Mouse (Mus musculus) natural killer cell, adult 2 months (primary cell): ENCODE results near the gene Hsdl2.
"Not testable (repeated sequence)": the region's sequence is repeated elsewhere in the genome, so short reads cannot be mapped to it uniquely, and the experiment has no call there.

Experiments used
- DNase-seq, 2 experiments: peaks; one replicate each; pipeline ENCODE4 v3.0.0; 2022; ENCODE audit warnings: low spot score in 2 of 2

Hsdl2 gene

DNA sequence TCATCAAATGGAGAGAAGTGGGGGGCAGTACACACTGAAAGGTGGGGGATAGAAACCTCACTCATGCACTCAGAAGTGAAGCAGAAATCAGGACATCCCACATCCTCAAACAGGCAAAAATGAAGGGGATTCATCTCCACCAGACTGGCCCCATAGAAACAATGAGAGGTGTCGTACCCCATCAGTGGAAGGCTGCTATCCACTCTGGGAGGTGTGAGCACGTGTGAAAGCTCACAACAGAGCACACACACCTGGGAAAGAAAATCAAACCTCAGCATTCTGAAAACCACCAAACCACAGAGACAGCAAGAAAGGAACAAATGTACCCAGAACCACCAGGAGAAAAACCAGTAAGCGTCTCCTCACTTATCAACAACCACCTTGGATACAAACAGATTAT, 17.2 kb upstream of the Hsdl2 start:
- DNase-seq: no peak

DNA sequence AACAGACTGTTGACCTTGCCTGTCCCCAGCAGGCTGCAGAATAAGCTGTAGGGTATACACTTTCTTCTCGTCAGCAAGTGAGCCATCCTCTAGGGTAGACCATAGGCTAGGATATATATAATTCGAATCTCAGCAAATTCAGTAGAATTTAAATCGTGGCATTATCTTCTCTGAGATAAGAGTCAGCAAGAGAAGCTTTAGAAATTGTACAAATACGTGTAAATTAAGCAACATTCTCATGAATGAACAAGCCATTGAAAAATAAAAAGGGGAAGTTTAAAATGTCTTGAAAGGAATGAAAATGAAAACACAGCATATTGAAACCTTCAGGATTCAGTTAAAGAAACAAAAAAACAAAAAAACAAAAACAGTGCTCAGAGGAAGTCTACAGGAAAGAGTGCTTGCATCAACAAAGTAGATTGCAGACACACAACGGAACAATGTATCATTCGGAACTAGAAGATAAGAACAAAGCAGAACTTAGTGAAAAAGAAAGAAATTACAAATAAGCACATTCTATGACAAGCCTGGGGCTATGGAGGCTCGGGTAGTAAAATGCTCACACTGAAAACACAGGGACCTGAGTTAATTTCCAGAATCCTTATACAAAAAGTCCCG, 15.7 kb upstream of the Hsdl2 start:
- no peak for DNase-seq

DNA sequence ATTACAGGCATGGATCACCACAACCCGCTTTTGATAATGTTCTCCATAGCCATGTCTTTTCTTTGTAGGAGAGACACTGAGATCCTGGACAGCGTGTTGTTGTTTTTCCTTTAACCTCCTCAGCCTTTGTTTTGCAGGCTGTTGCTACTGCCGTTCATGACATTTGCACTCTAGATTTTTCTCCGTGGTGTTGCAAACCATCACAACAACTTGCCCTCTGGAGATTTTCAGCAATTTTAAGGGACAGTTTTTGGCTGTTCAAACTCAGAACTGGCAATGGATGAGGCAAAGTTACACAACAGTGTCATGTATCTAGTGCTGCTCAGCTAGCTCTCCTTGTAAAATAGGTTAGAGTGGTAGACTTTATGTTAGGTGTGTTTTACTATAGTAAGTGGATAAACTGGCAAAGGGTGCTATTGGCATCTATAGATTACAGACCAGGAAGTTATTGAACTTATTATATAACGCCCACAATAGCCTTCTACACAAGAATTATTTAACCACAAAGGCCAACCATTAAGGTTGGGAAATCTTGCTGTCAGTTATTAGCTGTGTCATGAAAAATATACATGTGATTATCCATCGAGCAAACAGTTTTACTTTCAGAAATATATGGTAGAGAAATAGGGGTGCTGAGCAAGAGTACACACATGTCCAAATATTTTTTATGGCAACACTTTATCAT, 13.6 kb upstream of the Hsdl2 start:
- DNase-seq: no peak

DNA sequence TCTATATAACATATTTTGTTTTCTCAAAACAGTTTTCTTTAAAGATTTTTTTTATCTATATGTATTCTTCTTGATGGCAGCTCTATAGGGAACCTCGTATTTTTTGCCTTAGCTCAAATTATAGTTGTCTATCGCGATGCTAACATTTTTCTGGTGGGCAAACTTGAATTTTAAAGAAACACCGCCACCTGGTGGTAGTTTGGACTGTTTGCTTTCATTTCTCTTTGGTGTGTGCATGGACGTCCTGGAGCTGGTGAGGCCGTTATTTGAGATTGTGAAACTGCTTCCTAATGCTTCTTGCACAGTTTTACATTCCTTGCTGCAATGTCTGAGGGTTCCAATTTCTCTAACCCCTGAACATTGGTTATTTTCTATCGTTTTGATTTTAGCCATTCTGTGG, 11.8 kb upstream of the Hsdl2 start:
- DNase-seq: peak; percentile 66 to 80

GRCm38 (mm10) chr4:59570519-59570918, 10.8 kb upstream of the Hsdl2 start:
- DNase-seq: not testable (repeated sequence)

DNA sequence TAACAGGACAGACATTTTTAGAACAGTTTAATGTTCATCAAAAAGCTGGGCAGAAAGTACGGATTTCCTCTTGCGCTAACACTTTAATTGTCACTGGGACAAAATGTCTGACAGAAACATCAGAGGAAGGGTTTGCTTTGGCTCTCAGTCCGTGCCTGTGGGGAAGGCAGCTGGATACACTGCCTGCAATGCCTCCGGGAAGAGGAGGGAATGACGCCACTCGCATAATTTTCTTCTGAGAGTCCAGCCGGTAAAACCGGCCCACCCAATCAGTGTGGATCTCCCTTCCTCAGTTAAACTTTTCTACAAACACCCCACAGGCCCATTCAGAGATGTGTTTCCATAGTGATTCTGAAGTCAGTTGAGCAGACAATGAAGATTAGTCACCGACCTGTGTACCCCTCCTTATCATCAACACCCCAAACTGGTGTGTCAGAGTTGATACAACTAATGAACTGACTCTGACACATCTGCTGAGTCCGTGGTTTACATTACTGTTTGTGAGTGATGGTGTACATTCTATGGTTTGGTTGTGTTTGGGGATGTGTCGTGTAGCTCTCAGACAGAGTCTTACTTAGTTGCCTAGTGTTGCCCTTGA, 8.7 kb upstream of the Hsdl2 start:
- DNase-seq: no peak

- DNase-seq: no peak
Measured at GRCm38 (mm10) chr4:59575184-59575958, 6.0 kb upstream of the Hsdl2 start.

GRCm38 (mm10) chr4:59580495-59581281, 675 bp upstream of the Hsdl2 start:
- DNase-seq: peak in 1 of 2 experiments; percentile 8

DNA sequence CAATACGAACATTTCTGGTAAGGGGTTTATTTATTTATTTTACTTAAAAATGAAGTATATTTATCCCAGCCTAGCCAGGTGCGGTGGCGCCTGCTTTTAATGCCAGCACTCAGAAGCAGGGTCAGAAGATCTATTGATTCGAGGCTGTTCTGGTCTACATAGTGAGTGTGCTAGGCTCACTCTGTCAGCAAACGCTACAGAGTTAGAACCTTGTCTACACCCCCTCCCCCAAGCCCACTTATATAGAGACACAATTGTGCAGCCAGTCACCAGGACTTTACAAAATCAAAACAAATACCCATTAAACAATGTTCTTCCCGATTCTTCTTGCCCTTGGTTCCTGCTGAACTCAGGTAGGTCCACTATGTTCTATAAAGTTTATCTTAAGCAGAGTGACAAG, 823 bp downstream of the Hsdl2 start:
- DNase-seq: no peak

GRCm38 (mm10) chr4:59585097-59585496, 3.7 kb downstream of the Hsdl2 start:
- no peak for DNase-seq

DNA sequence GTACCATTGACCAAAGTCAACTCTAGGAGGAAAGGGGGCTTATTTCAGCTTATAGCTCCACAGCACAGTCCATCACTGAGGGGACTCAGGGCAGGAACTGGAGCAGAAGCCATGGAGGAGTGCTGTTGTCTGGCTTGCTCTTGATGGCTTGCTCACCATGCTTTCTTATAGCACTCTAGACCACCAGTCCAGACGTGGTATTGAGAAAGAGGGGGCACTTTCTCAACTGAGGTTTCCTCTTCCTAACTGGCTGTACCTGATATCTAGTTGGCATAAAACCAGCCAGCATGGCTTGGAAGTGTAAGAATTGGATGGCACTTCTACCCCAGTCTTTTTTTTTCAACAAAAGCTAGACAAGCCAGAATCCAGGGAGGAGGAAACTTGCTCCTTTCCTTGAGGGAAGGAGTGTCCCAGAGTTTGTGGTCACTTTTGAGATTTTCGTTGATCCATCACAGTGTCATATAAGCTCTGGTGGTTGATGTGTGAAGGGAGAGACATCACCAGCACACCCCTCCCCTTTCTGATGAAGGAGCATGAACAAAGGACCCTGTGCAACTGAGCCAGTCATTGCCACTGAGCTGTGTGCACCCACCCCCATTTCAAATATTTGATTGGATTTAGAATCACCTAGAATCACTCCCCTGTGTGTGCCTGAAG, 6.0 kb downstream of the Hsdl2 start:
- DNase-seq: no peak

DNA sequence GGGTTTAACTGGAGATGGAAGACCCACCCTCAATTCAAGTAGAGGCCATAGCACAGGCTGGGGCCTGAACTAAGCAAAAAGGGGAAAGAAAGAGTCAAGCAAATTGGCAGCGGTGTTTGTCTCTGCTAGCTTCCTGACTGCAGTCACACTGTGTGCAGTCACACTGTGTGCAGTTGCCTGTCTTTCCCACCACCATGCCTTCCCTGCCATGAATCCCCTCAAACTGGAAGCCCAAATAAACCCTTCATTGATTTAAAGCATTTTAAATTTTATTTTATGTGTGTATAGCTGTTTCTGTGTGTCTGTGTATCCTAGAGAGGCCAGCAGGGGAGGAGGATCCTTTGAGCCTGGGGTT, 6.5 kb downstream of the Hsdl2 start:
- DNase-seq: no peak

DNA sequence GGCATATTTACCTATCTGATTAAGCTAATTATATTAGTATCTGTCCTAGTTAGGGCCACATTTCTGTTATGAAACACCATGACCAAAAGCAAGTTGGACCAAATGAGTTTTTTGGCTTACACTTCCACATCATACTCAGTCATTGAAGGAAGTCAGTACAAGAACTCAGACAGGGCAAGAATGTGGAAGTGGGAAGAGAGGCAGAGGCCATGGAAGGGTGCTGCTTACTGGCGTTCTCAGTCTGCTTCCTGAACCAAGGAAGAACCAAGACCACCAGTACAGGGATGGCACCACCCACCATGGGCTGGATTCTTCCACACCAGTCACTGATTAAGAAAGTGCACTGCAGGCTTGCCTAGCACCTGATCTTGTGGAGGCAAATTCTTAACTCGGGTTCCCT, 13.3 kb downstream of the Hsdl2 start:
- DNase-seq: no peak

- no peak for DNase-seq
Measured at GRCm38 (mm10) chr4:59596556-59596955, 15.2 kb downstream of the Hsdl2 start.

- DNase-seq: no peak
Measured at GRCm38 (mm10) chr4:59602704-59603103, 21.3 kb downstream of the Hsdl2 start.

GRCm38 (mm10) chr4:59604892-59605291, 23.5 kb downstream of the Hsdl2 start:
- DNase-seq: no peak

GRCm38 (mm10) chr4:59605501-59605900, 24.1 kb downstream of the Hsdl2 start:
- no peak for DNase-seq

DNA sequence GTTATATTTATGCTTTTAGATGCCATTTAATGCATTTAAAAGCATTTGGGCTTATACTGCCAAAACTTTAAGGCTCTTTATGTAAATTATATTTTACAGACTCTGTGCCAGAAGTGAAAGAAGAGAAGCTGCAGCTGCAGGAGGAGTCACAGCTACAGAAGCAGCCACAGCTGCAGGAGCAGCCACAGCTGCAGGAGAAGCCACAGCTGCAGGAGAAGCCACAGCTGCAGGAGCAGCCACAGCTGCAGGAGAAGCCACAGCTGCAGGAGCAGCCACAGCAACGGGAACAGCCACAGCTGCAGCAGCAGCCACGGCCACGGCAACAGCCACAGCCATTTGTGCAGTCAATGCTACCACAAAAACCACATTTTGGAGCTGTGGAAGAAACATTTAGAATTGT, 29.0 kb downstream of the Hsdl2 start:
- no peak for DNase-seq

GRCm38 (mm10) chr4:59614986-59615385, 33.6 kb downstream of the Hsdl2 start:
- peak in 1 of 2 experiments; percentile 25 for DNase-seq

- DNase-seq: no peak
Measured at GRCm38 (mm10) chr4:59619611-59620245, 38.4 kb downstream of the Hsdl2 start.

DNA sequence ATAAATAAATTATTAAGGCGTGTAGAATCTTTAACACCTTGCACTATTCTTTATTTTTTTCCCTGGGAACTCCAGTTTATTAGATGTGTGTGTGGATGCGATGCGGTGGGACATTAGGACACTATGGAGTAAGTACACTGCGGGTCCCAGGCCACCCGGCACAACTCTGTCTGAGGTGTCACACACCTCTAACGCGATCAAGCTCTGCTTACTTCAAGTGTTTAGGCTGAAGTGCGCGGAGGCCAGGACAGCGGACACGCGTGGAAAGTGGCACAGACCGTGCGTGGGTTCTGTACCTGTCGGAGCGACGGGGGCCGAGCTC, 44.3 kb downstream of the Hsdl2 start:
- DNase-seq: no peak
